Mouse (Mus musculus) forebrain, embryonic 11.5 days (tissue): Measurements from ENCODE around the gene Fbxl20. TPM values are rescaled to one million over a fixed set of nuclear protein-coding genes. Genes with fewer than 3 reads are reported as not detected.

Source experiments
- ATAC-seq: fragments of 200-750 bp; cut with Nextera tagmentation; replicated peaks from 2 replicates; pipeline ENCODE4 v1.8.0; 2017; ENCODE audit warnings: moderate TSS enrichment; ENCODE audit not compliant: low FRiP score
- DNase-seq: peaks from one replicate; pipeline ENCODE4 v3.0.0-alpha.2; 2017; ENCODE audit warnings: low spot score
- H3K27ac ChIP-seq: fragments of 300-500 bp; sonication (generic); 2 replicates; pipeline ENCODE4 v1.5.1; 2014; ENCODE audit warnings: low read depth, low read length
- H3K27me3 ChIP-seq: fragments of 300-500 bp; sonication (generic); 2 replicates; pipeline ENCODE4 v1.6.1; 2014; ENCODE audit warnings: mild to moderate bottlenecking, low read length, mixed read lengths; ENCODE audit not compliant: control insufficient read depth, insufficient read depth
- H3K36me3 ChIP-seq: fragments of 300-500 bp; sonication (generic); 2 replicates; pipeline ENCODE4 v1.6.1; 2014; ENCODE audit warnings: mild to moderate bottlenecking, low read length, moderate library complexity, mixed read lengths; ENCODE audit not compliant: control insufficient read depth, insufficient read depth
- H3K4me1 ChIP-seq: fragments of 300-500 bp; sonication (generic); replicated peaks from 2 replicates; pipeline ENCODE4 v1.6.1; 2014; ENCODE audit warnings: low read length, mixed read lengths; ENCODE audit not compliant: control insufficient read depth, insufficient read depth
- H3K4me2 ChIP-seq: fragments of 300-500 bp; sonication (generic); 2 replicates; pipeline ENCODE4 v1.6.1; 2014; ENCODE audit warnings: low read depth, mild to moderate bottlenecking, low read length, moderate library complexity, mixed read lengths; ENCODE audit not compliant: severe bottlenecking
- H3K4me3 ChIP-seq: fragments of 300-500 bp; sonication (generic); 2 replicates; pipeline ENCODE4 v1.5.1; 2014; ENCODE audit warnings: low read depth, low read length
- H3K9ac ChIP-seq: fragments of 300-500 bp; sonication (generic); 2 replicates; pipeline ENCODE4 v1.6.1; 2014; ENCODE audit warnings: low read length
- H3K9me3 ChIP-seq: fragments of 300-500 bp; sonication (generic); 2 replicates; pipeline ENCODE4 v1.6.1; 2016; ENCODE audit warnings: low read length, mixed read lengths; ENCODE audit not compliant: control insufficient read depth
- WGBS: fragments of 180-500 bp; shearing (Covaris S2); extraction: QIAGEN DNeasy Blood & Tissue Kit; methylation state at CpG from one replicate; pipeline ENCODE4 v1.1.7; 2014; 5-methylcytosine and 5-hydroxymethylcytosine counted together
- polyA plus RNA-seq: library from polyadenylated mRNA; unstranded; fragments of >200 nt; fragmentation: Nextera tagmentation; extraction: Ambion mirVana; gene quantifications from 2 replicates; pipeline ENCODE4 v1.2.1, GENCODE M21; 2014

Gene Fbxl20
- polyA plus RNA-seq, 1 experiment from 2014 or later, result 19.4 TPM

DNA sequence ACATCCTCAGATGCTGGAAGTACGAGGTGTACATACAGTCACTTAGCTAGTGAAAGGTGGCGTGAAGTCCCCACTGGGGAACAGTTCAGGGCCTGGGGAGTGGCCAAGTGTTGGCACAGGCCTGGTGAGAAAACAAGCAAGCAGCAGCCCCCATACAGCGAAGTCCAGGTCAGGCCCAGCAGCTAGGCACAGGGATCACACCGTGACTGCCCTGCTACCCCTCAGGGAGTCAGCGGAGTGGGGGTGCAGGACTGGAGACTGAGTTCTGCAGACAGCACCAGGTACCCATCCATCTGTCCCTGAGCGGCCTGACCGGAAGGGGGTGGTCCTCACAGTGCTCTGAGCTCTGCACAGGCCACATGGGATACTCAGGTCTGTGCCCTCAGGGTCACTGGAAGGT, 67.5 kb downstream of the Fbxl20 start:
- DNase-seq (peak; percentile 42), ATAC-seq (no peak)
- Histone ChIP-seq H3K27ac (no peak overlapping the region), H3K4me1 (no peaks in the 10 kb centered on the region), H3K4me3 (no peak overlapping the region), H3K27me3 (no peaks in the 10 kb centered on the region), H3K9me3 (no peaks in the 10 kb centered on the region), H3K9ac (no peak overlapping the region), H3K4me2 (no peak overlapping the region), H3K36me3 (no peaks in the 10 kb centered on the region)
- 87% methylated on average over 7 of the region's 7 CpGs for WGBS

GRCm38 (mm10) chr11:98080450-98080849, 69.8 kb downstream of the Fbxl20 start:
- Histone ChIP-seq H3K9me3 (no peaks in the 10 kb centered on the region), H3K9ac (no peak overlapping the region), H3K27ac (no peak overlapping the region), H3K27me3 (no peaks in the 10 kb centered on the region), H3K4me2 (no peak overlapping the region), H3K4me3 (no peak overlapping the region), H3K4me1 (no peaks in the 10 kb centered on the region), H3K36me3 (no peaks in the 10 kb centered on the region)
- WGBS, result 88% methylated on average over 6 of the region's 6 CpGs
- DNase-seq, result peak; percentile 38
- ATAC-seq, result no peak

DNA sequence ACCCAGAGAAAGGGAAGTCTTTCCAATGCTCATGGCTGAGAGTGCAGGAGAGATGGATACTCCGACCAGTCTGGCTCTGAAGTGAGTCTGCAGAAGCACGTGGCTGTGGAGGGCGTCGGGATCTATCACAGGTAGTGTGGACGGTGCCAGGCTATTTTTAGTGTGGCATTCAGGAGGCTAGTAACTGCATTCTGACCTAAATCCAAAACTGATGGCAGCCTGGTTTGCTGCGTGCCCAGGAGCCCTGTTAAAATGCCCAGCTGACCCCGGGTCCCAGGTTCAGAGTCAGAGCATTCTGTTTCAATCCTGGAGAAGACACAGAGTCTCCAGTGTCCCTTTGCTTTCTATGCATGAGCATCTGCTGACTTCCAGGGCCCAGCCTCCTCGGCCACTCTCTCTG, 73.1 kb downstream of the Fbxl20 start:
- WGBS, result 88% methylated on average over 8 of the region's 8 CpGs
- no peak overlapping the region for H3K4me3 ChIP-seq
- no peaks in the 10 kb centered on the region for H3K36me3 ChIP-seq
- ATAC-seq (no peak), DNase-seq (peak; percentile 33)
- no peak overlapping the region for H3K9ac ChIP-seq
- H3K27me3 ChIP-seq, result no peaks in the 10 kb centered on the region
- no peaks in the 10 kb centered on the region for H3K9me3 ChIP-seq
- H3K4me2 ChIP-seq, result no peak overlapping the region
- no peak overlapping the region for H3K27ac ChIP-seq
- no peaks in the 10 kb centered on the region for H3K4me1 ChIP-seq

DNA sequence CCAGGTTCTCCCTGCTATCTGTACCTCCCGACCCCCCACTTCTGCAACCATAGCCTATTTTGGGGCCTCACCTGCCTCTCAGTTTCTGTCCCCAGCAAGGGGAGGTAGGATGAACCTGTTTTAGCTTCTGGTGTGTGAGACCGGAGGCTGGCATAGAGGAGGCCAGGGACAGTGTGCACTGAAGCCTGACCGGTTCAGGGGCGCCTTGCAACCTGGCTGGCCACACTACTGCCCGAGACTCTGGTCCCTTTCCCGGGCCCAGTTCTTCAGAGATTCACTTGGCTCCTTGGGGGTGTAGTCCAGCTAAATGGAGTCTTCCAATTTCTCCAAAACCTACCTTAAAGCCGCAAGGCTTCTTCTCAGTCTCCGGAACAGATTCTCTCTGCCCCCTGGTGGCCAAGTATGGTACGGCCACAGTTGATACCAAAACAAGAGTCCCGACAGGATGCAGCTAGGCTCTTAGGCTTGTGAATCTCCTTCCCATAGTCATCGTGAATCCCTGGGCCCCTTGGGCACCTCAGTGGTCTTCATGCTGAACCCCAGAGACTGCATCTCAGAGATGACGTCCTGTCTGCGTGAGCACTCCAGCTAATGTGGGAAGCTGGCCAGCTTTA, 74.9 kb downstream of the Fbxl20 start:
- Histone ChIP-seq H3K9ac (no peak overlapping the region; the same call in 1 of the 2 replicates), H3K9me3 (no peaks in the 10 kb centered on the region)

DNA sequence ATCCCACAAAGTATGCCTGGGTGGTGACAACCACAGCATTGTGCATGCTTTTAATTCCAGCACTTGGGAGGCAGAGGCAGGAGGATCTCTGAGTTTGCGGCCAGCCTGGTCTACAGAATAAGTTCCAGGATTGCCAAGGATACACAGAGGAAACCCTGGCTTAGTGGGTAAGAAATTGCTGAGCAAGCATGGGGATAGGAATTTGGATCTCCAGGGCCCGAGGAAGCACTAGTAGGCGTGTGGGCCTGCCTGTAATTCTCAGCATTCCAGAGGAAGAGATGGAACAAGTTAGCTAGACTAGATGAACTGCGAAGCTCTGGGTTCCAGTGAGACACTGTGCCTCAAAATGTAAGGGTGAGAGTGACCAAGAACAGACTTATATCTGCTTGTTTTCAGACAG, 76.8 kb downstream of the Fbxl20 start:
- no peaks in the 10 kb centered on the region for H3K27me3 ChIP-seq
- H3K27ac ChIP-seq, result no peak overlapping the region
- H3K4me2 ChIP-seq, result no peak overlapping the region
- H3K4me1 ChIP-seq, result no peaks in the 10 kb centered on the region
- no peaks in the 10 kb centered on the region for H3K36me3 ChIP-seq
- H3K9me3 ChIP-seq, result no peaks in the 10 kb centered on the region
- H3K4me3 ChIP-seq, result no peak overlapping the region
- H3K9ac ChIP-seq, result no peak overlapping the region
- no peak for ATAC-seq
- DNase-seq, result no peak
- WGBS, result 92% methylated on average over 4 of the region's 4 CpGs

More for the DNA sequence above, 74.9 kb downstream of the Fbxl20 start:
- ATAC-seq, result no peak
- H3K27ac ChIP-seq, result no peak overlapping the region
- H3K4me1 ChIP-seq, result no peaks in the 10 kb centered on the region
- no peak overlapping the region for H3K4me3 ChIP-seq
- 22% methylated on average over 13 of the region's 13 CpGs for WGBS
- no peaks in the 10 kb centered on the region for H3K27me3 ChIP-seq
- DNase-seq, result peak; percentile 92
- H3K36me3 ChIP-seq, result no peaks in the 10 kb centered on the region
- no peak overlapping the region for H3K4me2 ChIP-seq

- H3K4me2 ChIP-seq, result no peak overlapping the region
- no peak overlapping the region for H3K27ac ChIP-seq
- no peaks in the 10 kb centered on the region for H3K27me3 ChIP-seq
- H3K4me1 ChIP-seq, result no peaks in the 10 kb centered on the region
- H3K9me3 ChIP-seq, result no peaks in the 10 kb centered on the region
- no peak for ATAC-seq
- H3K9ac ChIP-seq, result no peak overlapping the region
- 94% methylated on average over 21 of the region's 21 CpGs for WGBS
- no peaks in the 10 kb centered on the region for H3K36me3 ChIP-seq
- H3K4me3 ChIP-seq, result no peak overlapping the region
- DNase-seq, result no peak
These were observed 82.9 kb downstream of the Fbxl20 start for GRCm38 (mm10) chr11:98067255-98067654.

DNA sequence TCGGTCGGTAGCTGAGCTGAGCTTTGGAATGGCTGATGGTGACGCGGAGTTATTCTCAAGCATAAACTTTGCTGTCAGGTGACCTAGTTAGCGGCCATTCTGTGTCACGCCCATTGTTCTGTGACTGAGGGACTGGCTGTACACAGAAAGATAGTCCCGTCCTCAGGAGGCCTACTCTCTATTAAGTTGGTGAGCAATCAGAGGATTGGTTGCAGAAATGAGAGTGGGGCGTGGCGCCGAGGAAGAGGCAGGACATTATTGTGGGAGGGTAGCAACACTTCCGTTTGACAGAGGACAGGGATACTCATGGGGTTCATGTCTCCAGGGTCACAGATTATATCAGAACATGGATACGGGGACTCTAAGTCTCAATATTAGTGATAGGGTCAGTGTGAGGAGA, 84.0 kb downstream of the Fbxl20 start:
- Histone ChIP-seq H3K27me3 (no peaks in the 10 kb centered on the region), H3K4me3 (no peak overlapping the region), H3K9ac (no peak overlapping the region), H3K36me3 (no peaks in the 10 kb centered on the region), H3K27ac (no peak overlapping the region), H3K4me1 (no peaks in the 10 kb centered on the region), H3K9me3 (no peaks in the 10 kb centered on the region), H3K4me2 (no peak overlapping the region)
- 89% methylated on average over 12 of the region's 12 CpGs for WGBS
- no peak for ATAC-seq
- no peak for DNase-seq

DNA sequence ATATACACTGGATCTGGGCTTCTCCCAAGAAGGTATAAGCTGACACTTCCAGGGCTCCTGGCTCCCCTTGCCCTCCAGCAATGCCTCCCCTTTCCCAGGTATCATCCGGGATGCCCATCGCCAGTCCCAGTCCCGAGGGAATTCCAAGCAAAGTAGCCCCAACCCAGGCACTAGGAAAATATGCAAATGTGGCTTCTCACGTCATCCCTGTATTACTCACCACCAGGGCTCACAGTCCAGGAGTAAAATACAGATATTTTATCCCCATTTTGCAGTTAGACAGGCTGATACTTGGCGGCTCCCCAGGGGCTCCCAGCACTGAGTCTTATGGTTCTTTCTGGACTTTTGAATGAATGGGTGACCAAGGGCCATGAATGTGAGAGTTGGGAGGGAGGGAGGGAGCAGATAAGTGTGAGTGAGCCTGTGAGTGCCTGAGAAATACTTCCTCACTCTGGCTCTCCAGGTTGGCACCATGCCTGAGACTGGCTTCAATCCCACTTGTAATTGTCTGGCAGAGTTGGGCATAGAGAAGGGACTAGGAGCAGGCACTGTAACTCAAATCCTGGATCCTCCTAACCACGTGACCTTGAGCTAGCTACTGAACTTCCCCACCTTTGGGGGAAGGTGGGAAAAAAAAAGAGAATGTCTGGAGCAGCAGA, 88.2 kb downstream of the Fbxl20 start:
- no peaks in the 10 kb centered on the region for H3K36me3 ChIP-seq
- ATAC-seq (no peak), DNase-seq (no peak)
- no peak overlapping the region for H3K4me2 ChIP-seq
- WGBS, result 62% methylated on average over 6 of the region's 6 CpGs
- no peaks in the 10 kb centered on the region for H3K4me1 ChIP-seq
- H3K27me3 ChIP-seq, result no peaks in the 10 kb centered on the region
- H3K9me3 ChIP-seq, result no peaks in the 10 kb centered on the region
- no peak overlapping the region for H3K27ac ChIP-seq
- H3K9ac ChIP-seq, result no peak overlapping the region
- H3K4me3 ChIP-seq, result no peak overlapping the region

DNA sequence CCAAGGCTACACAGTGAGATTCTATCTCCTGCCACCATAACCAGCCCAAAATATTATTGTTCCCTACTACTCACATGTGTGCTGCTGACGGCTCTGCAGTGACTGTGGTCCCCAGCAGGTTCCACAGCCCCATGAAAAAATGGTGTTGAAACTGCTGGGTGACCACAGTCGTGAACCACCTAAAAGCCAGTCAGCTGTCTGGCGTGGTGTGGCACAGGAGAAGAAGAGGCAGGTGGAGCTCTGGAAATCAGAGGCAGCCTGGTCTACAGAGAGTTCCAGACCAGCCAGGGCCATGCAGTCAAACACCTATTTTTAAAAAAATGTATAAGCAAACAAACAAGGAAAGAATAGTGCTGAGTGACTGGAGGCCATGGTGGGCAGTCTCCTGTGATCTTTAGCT, 88.8 kb downstream of the Fbxl20 start:
- DNase-seq (no peak), ATAC-seq (no peak)
- 75% methylated on average over 3 of the region's 3 CpGs for WGBS
- no peaks in the 10 kb centered on the region for H3K27me3 ChIP-seq
- no peak overlapping the region for H3K4me3 ChIP-seq
- H3K36me3 ChIP-seq, result no peaks in the 10 kb centered on the region
- H3K4me1 ChIP-seq, result no peaks in the 10 kb centered on the region
- no peak overlapping the region for H3K27ac ChIP-seq
- H3K9ac ChIP-seq, result no peak overlapping the region
- no peak overlapping the region for H3K4me2 ChIP-seq
- no peaks in the 10 kb centered on the region for H3K9me3 ChIP-seq
